Mouse (Mus musculus) frontal cortex, adult (tissue): Measurements from ENCODE around the gene Stum.
"Not testable (repeated sequence)": the region's sequence is repeated elsewhere in the genome, so short reads cannot be mapped to it uniquely, and the experiment has no call there.

ENCODE experiments used
- ATAC-seq: cut with Nextera tagmentation; 2 replicates; pipeline ENCODE4 v1.9.2; 2017; ENCODE audit warnings: mild to moderate bottlenecking, moderate library complexity, mixed read lengths; ENCODE audit not compliant: low TSS enrichment

The Stum gene

GRCm38 (mm10) chr1:180405576-180406335, 77.5 kb downstream of the Stum start:
- ATAC-seq: no peak

- ATAC-seq: no peak
These were observed 78.6 kb downstream of the Stum start for GRCm38 (mm10) chr1:180404706-180405105.

GRCm38 (mm10) chr1:180403694-180404606, 79.4 kb downstream of the Stum start:
- no peak for ATAC-seq

GRCm38 (mm10) chr1:180403357-180403693, 80.0 kb downstream of the Stum start:
- ATAC-seq: no peak

GRCm38 (mm10) chr1:180402481-180403081, 80.7 kb downstream of the Stum start:
- ATAC-seq: no peak

- no peak for ATAC-seq
These were observed 81.6 kb downstream of the Stum start for GRCm38 (mm10) chr1:180401725-180402124.

GRCm38 (mm10) chr1:180400691-180401455, 82.4 kb downstream of the Stum start:
- ATAC-seq: no peak

- ATAC-seq: no peak
These were observed 84.9 kb downstream of the Stum start for GRCm38 (mm10) chr1:180398446-180398845.

GRCm38 (mm10) chr1:180397734-180398133, 85.6 kb downstream of the Stum start:
- no peak for ATAC-seq

GRCm38 (mm10) chr1:180393873-180394272, 89.4 kb downstream of the Stum start:
- ATAC-seq: no peak

- ATAC-seq: peak; percentile 50
These were observed 90.1 kb downstream of the Stum start for GRCm38 (mm10) chr1:180393017-180393797.

- no peak for ATAC-seq
These were observed 91.0 kb downstream of the Stum start for GRCm38 (mm10) chr1:180392137-180392798.

- no peak for ATAC-seq
These were observed 91.7 kb downstream of the Stum start for GRCm38 (mm10) chr1:180391575-180391945.

GRCm38 (mm10) chr1:180390746-180391574, 92.3 kb downstream of the Stum start:
- no peak for ATAC-seq

GRCm38 (mm10) chr1:180390321-180390731, 93.0 kb downstream of the Stum start:
- no peak for ATAC-seq

- ATAC-seq: not testable (repeated sequence)
These were observed 94.0 kb downstream of the Stum start for GRCm38 (mm10) chr1:180389213-180389760.

- no peak for ATAC-seq
These were observed 94.8 kb downstream of the Stum start for GRCm38 (mm10) chr1:180388481-180388880.

- ATAC-seq: no peak
These were observed 95.4 kb downstream of the Stum start for GRCm38 (mm10) chr1:180387750-180388480.
